Mouse (Mus musculus) cerebellum, postnatal 36 days (tissue): ENCODE data around the gene Tmem171.

Source experiments
- DNase-seq, 2 experiments: peaks; one replicate each; pipeline ENCODE4 v3.0.0; 2021 to 2022; ENCODE audit warnings: mixed read lengths in 2 of 2

The Tmem171 gene

DNA sequence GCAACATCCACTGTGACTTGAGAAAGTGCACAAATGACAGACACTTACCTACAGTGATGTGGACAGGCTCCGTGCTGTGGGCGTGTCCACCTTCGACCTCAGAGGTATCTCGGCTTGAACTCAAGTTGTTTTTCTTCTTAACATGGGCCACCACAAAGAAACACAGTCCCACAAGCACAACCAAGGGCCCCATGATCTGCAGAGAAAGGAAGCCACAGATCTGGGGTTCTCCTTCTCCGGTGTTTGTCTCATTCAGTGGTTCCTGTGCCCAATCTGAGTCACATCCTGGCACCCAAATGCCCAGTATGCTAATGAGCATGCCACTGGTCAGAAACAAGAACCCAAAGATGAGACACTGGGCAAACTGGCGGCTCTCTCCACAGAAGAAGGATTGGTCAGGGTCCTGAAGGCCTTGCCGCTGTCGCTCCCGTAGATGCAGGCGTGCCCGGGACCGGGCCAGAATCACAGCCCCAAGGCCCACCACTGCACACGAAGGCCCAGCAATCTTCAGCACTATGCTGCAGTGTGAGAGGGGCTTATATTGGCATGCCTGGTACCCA lies 2.6 kb downstream of the Tmem171 start:
- no peak for DNase-seq

DNA sequence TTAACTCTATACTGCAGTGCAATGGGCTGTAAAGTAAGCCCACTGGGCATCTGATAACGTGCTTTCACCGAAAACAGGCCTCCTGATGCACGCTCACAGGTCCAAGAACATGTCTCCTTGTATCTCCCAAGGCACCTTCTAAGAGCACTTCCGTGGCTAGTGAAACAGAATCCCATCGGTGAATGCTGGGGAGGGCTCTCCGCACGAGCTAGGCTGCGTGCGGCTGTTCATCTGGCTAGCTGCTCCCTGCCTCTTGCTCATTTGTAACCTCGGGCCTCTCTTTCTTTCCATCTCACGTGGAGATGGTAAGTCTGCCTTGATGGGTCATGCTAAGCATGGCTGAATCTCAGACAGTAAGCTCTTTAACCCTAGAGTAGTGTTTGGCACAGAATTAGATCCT lies 3.7 kb downstream of the Tmem171 start:
- DNase-seq = no peak

DNA sequence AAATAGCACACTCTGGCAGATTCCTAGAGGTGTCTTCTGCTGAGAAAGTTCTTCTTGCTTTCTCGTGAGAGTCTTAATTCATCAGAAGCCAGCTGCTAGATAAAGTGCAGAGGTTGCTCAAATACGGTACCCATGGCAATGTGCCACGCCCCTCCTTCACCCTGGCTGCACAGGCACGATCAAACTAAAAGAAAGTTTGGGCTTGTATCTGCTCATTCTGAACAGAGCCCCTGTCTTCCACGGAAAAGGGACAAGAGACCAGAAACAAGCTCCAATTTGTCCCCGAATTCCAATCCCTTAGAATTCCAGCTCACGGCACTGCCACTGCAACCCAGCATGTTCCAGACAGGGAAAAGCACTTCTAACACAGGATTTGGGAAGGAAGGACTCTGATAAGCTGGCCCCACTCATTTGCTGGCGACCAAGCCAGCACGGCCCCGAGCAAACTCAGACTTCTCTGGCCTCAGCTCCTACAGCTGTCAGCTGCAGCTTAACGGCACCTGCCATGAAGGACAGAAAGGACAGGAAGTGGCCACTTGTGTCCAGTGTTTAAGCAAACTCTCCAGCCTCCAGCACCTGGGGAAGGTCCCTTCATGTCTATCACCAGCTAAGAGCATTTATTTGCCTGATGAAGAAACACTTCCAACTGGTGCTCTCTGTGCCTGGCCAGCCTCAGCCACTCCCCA lies 4.9 kb downstream of the Tmem171 start:
- DNase-seq = no peak

DNA sequence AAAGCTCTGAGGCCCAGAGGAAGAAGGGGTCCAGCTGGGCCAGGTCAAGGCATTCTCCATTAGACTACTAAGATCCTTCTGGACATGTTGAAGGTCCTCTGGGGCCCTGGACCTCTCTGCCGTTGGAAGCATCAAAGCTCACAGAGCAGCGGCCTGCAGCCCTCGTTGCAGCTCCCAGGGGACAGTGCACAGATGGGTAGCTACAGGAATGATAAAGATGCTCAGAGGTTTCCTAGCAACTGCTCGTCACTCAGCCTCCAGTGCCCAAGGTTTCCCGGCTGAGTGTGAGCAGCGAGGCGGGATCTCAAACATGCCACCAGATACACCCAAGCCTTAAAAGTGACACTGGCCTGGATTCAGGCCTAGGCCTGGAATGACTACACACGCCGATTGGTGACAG lies 6.7 kb downstream of the Tmem171 start:
- DNase-seq = no peak

DNA sequence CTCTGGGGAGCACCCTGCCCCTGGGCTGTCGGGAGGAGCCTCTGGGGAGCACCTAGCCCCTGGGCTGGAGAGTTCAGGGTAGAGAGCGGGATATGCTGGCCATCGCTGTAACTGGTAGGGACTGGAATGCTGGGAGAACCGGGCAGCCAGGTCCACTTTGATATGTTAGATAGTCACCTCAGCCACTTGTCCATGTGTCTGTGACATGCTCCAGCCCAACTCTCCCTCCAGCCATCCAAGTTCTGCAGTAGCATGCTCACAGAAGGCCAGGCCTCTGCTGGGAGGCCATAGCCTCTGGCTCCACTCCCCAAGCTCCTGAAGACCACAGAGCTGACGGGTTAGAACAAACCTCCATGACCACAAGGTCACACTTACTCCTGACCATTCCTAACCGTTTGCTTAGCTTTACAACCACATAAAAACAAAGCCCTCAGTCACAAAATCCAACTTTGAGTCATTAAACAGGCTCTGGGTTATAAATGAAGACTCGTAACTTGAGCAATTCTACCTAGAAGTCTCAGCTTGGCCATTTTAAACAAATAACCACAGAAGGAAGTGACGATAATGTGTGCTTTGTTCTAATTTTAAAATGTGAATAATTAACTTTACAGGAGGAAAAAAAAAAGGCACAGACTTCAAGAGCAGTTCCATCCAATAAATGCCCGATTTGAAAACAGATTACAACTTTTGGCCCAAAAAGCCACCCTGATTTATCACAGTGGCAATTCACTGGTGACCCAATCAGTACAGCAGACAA lies 10.3 kb downstream of the Tmem171 start:
- DNase-seq = no peak

DNA sequence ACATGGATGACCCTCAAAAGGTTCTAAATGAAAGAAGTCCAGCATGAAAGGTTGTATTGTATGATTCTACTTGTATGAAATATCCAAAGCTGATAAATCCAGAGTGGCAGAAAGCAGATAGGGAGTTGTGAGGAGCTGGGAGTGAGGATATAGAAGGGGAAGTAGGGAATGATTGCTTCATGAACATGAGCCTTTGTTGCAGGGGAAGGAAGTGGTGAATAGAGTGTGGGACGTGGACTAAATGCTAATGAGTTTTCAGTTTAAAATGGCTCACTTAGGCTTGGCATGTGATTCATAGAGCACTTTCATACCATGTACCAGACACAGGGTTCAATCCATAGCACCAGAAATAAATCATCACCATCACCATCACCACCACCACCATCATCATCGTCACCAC lies 11.2 kb downstream of the Tmem171 start:
- DNase-seq = no peak

DNA sequence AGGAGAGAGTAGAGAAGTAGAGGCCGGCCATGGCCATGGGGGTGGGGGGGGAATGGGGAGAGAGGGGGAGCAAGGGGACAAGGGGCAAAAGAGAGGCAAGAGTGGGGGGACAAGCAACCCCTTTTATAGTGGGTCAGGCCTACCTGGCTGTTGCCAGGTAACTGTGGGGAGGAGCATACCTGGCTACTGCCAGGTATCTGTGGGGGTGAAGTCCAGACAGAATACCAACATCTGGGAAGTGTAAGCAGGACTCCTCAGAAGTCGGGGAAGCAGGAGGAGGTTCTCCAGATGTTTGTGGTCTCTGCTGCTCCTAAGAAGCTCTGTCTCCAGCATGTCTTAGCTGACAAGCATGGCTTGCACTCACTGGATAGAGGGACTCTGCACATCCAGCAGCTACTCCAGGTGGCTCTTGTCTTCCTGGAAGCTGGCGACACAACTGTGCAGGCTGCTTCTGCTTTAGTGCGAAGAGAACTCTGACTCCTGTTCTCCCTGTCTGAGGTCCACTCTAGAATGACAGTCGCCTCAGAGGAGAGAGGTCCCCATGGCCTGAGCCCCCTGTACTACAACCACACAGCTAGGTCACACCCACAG lies 14.1 kb downstream of the Tmem171 start:
- DNase-seq = no peak

DNA sequence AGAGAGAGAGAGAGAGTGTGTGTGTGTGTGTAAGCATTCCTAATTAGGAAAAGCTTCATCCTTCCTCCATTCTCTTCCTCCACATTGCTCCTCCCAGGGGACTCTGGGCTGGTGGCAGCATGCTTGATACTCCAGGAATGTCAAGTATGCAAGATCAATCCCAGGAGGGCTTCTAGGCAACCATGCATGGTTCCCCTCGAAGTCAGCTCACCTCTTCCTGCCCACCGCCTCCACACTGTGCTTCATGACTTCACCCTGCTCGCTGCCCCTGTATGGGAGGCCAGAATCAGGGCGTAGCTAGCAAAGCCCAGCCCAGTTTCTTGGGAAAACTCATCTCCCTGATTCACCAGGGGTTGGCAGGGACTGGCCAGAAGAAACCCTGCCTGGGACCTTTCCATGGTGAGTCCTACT lies 15.0 kb downstream of the Tmem171 start:
- DNase-seq = no peak

DNA sequence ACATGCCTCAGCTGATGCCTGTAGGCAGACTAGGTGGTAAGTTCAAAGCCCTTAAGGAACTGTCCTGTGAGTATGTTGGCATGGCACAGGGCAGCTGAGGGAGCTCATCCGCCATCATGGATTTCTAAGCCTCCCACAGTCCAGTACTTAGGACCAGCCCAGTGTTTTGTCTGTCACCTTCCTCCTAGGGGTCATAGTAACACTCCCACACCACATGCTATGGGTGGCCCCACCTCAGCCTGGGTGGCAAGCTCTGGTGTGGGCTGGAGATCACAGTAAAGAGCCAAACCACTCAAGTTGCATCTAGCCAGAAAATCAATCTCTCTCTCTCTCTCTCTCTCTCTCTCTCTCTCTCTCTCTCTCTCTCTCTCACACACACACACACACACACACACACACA lies 15.4 kb downstream of the Tmem171 start:
- DNase-seq = no peak

DNA sequence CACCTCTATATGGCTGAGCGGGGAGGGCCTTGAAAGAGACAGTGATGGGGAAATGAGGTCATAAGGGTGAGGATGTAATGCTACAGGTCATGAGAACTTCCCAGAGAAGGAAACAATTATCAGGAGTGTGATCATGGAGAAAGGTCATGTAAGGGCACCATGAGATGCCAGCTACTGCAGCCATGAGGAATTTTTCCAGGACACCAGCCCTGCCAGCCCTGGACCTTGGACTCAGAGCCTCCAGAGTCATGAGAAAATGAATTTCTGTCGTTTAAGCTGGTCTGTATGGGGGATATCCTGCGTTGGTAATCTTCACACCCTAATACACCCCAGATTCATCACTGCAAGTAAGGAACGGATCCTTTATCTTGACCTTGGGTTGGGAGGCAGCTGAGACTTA lies 20.7 kb downstream of the Tmem171 start:
- DNase-seq = no peak

DNA sequence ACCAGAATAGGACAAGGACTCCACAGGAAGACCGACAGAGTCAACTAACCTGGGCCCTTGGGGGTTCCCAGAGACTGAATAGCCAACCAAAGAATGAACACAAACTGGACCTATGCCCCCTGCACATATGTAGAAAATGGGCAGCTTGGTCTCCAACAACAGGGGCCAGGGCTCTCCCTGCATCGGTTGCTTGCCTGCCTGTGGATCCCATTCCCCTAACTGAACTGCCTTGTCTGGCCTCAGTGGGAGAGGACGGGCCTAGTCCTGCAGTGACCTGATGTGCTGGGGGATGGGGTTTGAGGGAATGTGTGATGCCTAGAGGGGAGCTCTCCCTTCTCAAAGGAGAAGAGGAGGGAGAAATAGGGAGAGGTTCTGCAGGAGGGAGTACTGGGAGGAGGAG lies 25.3 kb downstream of the Tmem171 start:
- no peak for DNase-seq

DNA sequence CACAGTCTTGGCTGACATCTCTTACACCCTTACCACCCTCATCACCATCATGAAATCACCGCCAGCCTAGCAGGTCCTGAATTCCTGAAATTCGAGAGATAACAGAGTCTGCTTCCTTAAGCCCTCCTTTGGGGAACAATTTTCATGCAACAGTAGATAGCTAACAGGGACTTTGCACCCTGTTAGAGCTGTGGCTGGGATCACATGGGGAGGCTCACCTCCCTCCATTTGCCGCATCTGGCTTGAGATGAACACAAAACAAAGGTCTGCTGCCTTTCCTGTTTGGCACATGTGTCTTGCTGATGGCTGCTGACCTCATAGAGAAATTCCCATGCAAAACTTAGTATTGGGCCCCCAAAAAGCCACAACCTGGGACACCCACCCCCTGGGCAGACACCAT lies 27.3 kb downstream of the Tmem171 start:
- DNase-seq = no peak

DNA sequence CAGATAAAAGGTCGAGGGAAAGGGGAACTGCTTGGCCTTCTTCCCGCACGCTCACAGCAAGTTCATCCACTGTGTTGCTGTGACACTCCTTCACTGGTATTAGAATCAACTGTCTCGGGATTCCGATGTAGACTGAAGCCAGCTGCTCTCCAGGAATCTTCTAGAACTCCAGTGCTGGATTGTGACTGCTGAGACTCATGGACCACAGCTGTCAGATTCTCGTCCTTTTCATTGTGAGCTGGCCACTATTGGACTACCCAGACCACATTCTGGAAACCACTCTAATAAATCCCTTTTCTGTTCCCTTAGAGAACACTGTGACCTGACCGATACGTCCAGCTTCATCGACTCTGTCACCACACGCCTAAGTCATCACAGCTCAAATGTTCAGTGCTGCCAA lies 29.4 kb downstream of the Tmem171 start:
- no peak for DNase-seq

DNA sequence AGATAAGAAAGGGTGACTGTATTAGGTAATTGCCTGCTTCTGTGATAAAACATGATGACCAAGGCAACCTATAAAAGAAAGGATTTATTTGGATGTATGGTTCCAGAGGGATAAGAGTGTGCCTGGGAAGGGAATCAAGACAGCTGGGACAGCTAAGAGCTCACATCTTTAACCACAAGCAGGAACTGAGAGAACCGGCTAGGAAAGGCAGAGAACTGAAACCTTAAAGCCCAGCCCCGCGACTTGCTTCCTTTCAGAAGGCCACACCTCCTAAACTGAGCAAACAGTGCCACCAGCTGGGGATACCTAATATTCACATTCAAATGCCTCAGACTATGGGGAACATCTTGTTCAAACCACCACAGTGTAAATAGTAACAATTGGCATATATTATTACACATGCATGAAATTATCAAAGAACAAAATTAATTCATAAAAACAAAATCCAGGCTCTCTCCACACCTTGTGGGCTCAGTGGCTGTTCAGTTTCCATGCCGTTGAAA lies 32.4 kb downstream of the Tmem171 start:
- DNase-seq = no peak

DNA sequence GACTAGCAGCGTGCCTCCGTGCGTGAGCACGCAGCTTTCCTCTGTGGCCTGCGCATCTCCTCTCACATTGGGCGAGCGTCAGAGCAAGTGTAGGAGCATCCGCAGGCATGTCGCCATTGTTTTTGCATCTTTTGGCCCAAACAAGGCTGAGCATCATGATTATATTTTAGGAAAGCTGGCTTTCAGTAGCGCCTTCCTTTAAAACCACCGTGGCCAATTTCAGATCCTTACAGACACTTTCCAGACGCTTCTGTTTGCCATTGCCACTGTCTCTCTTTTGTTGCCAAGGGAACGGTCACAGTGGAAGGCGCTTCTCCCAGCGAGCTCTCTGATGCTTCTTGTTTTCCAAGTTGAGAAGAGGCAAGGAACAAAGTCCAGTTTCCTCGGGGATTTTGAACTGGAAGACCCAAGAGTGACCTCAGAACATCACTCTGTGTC lies 38.6 kb downstream of the Tmem171 start:
- DNase-seq = no peak

DNA sequence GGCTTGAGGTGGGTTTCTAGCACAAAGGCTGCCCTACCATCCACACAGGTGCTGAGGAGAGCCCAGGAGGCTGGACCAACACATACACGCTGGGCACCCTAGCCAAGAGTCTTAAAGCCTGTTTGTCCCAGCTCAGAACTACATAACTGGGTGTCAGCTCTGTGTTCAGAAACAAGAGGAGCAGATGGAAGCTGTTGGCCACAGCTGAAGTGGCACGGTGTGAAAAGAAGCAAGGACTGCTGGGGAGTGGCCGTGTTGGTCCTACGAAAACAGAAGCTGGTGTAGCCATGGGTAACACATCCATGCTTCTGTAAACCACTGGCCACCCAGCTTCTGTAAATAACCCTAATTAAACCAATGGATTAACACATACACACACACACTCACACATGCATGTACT lies 39.3 kb downstream of the Tmem171 start:
- no peak for DNase-seq

DNA sequence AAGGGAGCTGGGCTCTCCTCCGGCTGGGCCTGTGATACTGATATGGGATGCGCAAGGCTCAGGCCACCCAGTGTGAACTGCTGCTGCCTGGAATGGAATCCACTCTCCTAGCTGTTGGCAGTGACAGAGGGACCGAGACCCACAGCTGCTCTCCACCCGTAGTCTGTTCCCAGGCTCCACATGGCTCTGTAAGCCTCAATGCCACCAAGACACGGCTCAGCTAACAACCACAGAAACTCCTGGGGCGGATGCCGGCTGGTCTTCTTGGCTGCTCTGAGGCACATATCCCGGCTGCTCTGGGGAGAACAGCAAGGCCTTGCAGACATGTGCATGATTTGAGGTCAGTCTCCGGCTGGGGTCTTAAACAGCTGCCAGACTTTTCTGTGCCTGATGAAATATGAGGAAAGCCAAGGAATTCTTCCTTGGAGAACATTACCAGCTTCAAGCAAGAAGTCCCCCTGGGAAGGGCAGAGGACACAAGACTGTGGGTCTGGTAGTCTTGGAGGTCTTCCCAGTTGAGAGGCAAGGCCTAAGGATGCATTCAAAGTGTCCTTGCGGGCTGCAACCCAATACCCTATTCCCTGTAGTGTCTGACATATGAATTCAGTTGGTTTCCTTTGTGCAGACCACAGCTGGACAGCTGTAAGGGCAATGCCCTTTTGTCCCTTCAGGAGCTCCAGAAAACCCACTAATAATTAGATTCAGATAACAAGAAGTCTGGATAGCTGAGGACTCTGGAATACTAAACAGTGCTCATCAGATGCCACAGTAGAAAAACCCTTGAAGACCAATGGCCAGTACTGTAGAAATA lies 40.3 kb downstream of the Tmem171 start:
- DNase-seq = no peak

DNA sequence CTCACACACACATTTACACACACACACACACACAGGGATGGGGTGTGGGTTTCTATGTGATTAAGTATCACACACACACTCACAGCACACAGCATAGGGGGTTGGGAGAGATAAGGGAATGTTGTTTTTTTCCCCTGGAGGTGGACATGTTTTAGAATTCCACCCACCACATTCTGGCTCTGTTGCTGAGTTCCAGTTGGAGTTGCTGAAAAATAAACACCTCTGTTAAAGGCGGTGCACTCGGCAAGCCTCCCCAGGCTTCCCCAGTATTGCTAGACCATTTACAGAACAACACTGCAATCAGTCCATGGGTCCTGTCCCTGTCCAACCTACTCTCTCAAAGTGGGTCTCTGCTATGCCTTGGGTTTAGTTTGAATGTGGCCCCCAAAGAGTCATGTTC lies 42.4 kb downstream of the Tmem171 start:
- DNase-seq = no peak

DNA sequence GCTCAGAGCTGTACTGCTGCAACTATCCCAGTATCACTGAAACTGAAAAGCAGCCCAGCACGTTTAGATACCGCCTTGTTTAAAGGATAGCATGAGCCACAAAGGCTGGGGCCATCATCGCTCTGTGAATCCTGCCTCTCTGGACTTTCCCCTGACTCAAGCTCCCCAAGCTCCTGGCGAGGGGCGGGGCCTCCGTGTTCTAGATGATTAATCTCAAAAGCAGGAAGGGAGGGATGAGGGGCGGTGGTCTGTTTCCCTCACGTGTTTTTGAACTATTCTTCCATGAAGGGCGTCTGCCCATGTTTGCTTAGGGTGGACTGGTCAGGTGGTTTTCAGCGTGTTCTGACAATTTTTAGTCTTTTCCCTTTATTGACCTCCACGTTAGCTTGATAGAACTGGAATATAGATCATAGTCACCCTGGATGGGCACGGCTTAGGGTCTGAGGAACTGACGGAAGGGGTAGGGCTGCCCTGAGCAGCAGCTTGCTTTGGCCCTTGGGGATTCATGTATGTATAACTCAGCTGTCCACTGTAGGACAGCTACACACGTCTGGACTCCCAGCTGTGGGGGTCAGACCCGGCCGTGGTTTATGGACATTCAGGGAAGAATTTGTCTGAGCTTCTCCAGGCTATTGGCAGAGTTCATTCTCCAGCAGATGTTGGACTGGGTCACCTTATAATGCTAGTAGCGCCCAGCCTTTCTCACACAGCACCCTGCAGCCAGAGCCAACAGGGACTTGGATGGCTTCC lies 43.2 kb downstream of the Tmem171 start:
- DNase-seq = no peak

DNA sequence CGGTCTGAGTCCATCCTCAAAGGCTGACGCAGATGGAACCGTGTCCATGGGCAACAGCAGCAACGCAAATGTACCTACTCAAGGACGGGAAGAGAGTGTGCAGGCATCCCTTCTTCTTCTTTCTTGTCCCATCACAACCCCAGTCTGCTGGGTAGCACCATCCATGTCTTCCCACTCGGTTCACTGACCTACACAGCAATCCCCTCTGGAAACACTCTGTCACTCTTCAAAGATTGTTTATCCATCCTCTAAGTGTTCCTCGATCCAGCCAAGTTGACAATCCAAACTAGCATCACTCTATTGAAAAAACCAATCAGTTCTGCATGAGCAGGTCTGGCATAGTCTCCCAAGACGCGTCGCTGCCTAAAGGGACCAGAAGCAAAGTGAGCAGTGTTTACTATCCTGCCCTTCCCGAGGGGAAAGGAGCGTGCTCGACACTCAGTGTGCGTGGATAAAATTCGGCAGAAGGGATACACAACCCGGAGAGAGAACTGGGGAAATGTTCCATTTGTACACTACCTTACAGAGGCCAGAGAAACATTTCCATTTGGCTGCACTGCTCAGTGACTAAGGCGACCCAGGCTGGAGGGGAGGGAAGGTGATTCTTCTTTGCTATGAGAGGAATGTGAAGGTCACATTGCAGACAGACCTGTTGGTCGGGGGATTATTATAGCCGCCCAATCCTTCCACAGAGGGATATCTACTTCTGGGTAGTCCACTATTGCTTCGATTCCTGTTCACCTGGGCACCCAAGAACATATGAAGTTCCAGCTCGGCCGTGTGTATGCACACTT lies 46.7 kb downstream of the Tmem171 start:
- no peak for DNase-seq

DNA sequence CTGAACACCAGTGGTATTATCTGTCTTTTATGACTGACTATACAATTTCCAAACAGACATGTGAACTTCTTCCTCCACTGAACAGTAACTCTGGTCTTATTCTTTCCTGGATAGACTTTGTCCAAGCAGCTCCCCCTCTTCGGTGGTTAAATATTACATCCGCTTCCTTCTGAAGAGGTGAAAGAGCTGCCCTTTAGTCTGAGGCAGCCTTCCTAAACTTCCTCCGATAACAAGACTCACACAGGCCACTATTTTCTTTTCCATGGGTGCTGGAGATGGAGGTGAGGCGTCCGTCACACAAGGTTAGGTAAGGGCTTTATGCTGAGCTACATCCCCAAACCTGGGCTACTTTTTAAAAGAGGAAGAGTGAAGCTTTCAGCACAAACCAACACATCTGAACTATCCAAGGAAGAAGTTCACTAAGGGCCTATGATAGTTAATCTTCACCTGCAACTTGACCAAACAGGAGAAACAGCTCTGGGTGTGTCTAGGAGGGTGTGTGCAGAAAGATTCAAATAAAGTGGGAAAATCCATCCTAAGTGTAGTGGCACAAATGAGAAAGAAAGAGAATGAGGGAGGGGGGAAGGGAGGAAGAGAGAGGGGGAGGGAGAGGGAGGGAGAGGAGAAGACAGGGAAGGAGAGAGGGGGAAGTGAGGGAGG lies 56.0 kb downstream of the Tmem171 start:
- DNase-seq = no peak
